Mouse (Mus musculus) ES-Bruce4 (cell line): ENCODE data around the gene Cdkal1. TPM values are rescaled to one million over a fixed set of nuclear protein-coding genes. Genes with fewer than 3 reads are reported as not detected.

Experiments used
- H3K27ac ChIP-seq: 2 replicates; pipeline ENCODE4 v1.5.1; 2012; ENCODE audit warnings: low read length, inconsistent platforms; ENCODE audit not compliant: insufficient read depth
- H3K27me3 ChIP-seq: 2 replicates; pipeline ENCODE4 v1.6.1; 2012; ENCODE audit warnings: mild to moderate bottlenecking, low read length, inconsistent platforms; ENCODE audit not compliant: control insufficient read depth, poor library complexity, insufficient read depth, severe bottlenecking
- H3K36me3 ChIP-seq: 2 replicates; pipeline ENCODE4 v1.6.1; 2012; ENCODE audit warnings: inconsistent platforms, mild to moderate bottlenecking, low read length, moderate library complexity; ENCODE audit not compliant: control insufficient read depth, poor library complexity, insufficient read depth, severe bottlenecking
- H3K4me1 ChIP-seq: one replicate; pipeline ENCODE4 v1.8.1; 2011; ENCODE audit warnings: low read length; ENCODE audit not compliant: control insufficient read depth, insufficient read depth
- H3K4me3 ChIP-seq: 2 replicates; pipeline ENCODE4 v1.5.1; 2011; ENCODE audit warnings: low read depth, mild to moderate bottlenecking, low read length
- H3K9ac ChIP-seq: 2 replicates; pipeline ENCODE4 v1.6.1; 2012; ENCODE audit warnings: low read depth, mild to moderate bottlenecking, inconsistent platforms; ENCODE audit not compliant: poor library complexity, severe bottlenecking
- H3K9me3 ChIP-seq: replicated peaks from 2 replicates; pipeline ENCODE4 v1.6.1; 2012; ENCODE audit warnings: mild to moderate bottlenecking, low read length, inconsistent platforms; ENCODE audit not compliant: control insufficient read depth, poor library complexity, insufficient read depth, severe bottlenecking
- CTCF ChIP-seq: IDR thresholded peaks from one replicate; pipeline ENCODE4 v1.8.1; 2011; ENCODE audit warnings: low read depth, low read length
- EP300 ChIP-seq: IDR thresholded peaks from 2 replicates; pipeline ENCODE4 v1.6.1; 2011; ENCODE audit warnings: low read depth, low read length; ENCODE audit not compliant: insufficient read depth
- POLR2A ChIP-seq: IDR thresholded peaks from one replicate; pipeline ENCODE4 v1.8.1; 2011; ENCODE audit warnings: low read length; ENCODE audit not compliant: insufficient read depth
- polyA plus RNA-seq: library from polyadenylated mRNA; stranded (reverse); fragments of >200 nt; gene quantifications from 2 replicates; pipeline ENCODE4 v1.2.4, GENCODE M21; 2011; ENCODE audit warnings: low read depth; ENCODE audit not compliant: missing spikeins, insufficient read depth, insufficient read length

Cdkal1 gene
- polyA plus RNA-seq, 1 experiment, result 43.4 TPM

GRCm38 (mm10) chr13:29292608-29293240, 562.8 kb downstream of the Cdkal1 start:
- no peaks in the 10 kb centered on the region for H3K4me1 ChIP-seq
- no peak overlapping the region for H3K27ac ChIP-seq

GRCm38 (mm10) chr13:29290569-29290968, 564.9 kb downstream of the Cdkal1 start:
- no peaks in the 10 kb centered on the region; the same call in 1 of the 2 replicates for H3K27me3 ChIP-seq
- no peaks in the 10 kb centered on the region for H3K36me3 ChIP-seq
- no peaks in the 10 kb centered on the region for H3K9me3 ChIP-seq
- no peak overlapping the region for H3K27ac ChIP-seq
- TF ChIP-seq CTCF (no peak), POLR2A (no peak), EP300 (no peak)
- no peak overlapping the region for H3K9ac ChIP-seq
- H3K4me1 ChIP-seq, result no peaks in the 10 kb centered on the region
- H3K4me3 ChIP-seq, result no peak overlapping the region

More at GRCm38 (mm10) chr13:29292608-29293240, 562.8 kb downstream of the Cdkal1 start:
- no peaks in the 10 kb centered on the region for H3K9me3 ChIP-seq
- H3K27me3 ChIP-seq, result no peaks in the 10 kb centered on the region; the same call in 1 of the 2 replicates
- H3K9ac ChIP-seq, result no peak overlapping the region
- no peak overlapping the region for H3K4me3 ChIP-seq
- no peaks in the 10 kb centered on the region for H3K36me3 ChIP-seq
- TF ChIP-seq CTCF (no peak), POLR2A (no peak), EP300 (no peak)

GRCm38 (mm10) chr13:29285058-29285457, 570.4 kb downstream of the Cdkal1 start:
- Histone ChIP-seq H3K27me3 (no peaks in the 10 kb centered on the region), H3K4me3 (no peak overlapping the region), H3K36me3 (no peaks in the 10 kb centered on the region), H3K9me3 (no peaks in the 10 kb centered on the region), H3K9ac (no peak overlapping the region), H3K27ac (no peak overlapping the region), H3K4me1 (no peaks in the 10 kb centered on the region)
- TF ChIP-seq EP300 (no peak), POLR2A (no peak), CTCF (no peak)

DNA sequence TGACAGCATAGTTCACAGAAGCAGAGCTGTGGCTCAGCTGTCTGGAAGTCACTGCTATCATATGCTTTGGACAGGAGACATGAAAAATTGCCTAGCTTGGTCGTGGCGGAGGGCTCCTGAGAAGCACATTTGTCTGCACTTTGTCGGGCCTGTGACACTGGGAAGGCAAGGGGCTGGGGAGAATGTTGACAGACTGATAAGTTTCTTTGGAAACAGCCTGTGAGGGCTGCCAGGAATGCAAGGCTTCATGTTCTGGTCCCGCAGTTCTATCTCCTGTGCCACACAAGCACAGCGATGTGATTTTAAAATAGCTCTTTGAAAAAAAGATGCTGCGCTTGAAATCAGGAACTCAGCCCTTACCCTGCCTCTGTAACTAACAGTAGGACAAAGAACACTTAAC, 573.9 kb downstream of the Cdkal1 start:
- TF ChIP-seq CTCF (no peak), EP300 (no peak), POLR2A (no peak)
- H3K27ac ChIP-seq, result no peak overlapping the region

GRCm38 (mm10) chr13:29278156-29278555, 577.3 kb downstream of the Cdkal1 start:
- no peaks in the 10 kb centered on the region; the same call in 1 of the 2 replicates for H3K9me3 ChIP-seq
- no peak overlapping the region for H3K9ac ChIP-seq
- peak overlapping the region; percentile 76 for H3K27ac ChIP-seq
- H3K27me3 ChIP-seq, result no peaks in the 10 kb centered on the region
- no peak for TF ChIP-seq POLR2A
- H3K4me1 ChIP-seq, result peaks cover 2% of the 10 kb centered on the region
- H3K36me3 ChIP-seq, result no peaks in the 10 kb centered on the region
- H3K4me3 ChIP-seq, result no peak overlapping the region

More for the DNA sequence above, 573.9 kb downstream of the Cdkal1 start:
- Histone ChIP-seq H3K36me3 (no peaks in the 10 kb centered on the region), H3K4me1 (peaks cover 2% of the 10 kb centered on the region), H3K4me3 (no peak overlapping the region), H3K9ac (no peak overlapping the region), H3K27me3 (no peaks in the 10 kb centered on the region), H3K9me3 (no peaks in the 10 kb centered on the region; the same call in 1 of the 2 replicates)

DNA sequence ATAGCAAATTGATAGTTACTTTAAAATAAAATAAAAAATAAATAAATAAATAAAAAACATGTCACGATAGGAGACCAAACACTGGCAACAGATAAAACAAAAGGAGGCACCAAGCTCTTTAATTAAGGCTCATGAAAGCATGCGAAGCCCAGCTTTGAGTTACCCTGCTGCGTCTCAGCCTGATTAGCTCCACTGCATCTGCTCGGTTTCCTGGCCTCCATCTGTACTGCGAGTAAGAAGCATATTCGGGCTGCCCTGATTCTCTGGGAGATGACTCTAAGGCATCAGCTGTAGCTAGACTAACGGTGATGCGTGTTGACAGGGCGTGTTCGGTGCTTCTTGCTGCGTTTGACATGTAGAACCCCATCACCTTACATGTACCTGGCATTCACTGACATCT, 581.2 kb downstream of the Cdkal1 start:
- Histone ChIP-seq H3K27ac (no peak overlapping the region), H3K4me3 (no peak overlapping the region), H3K27me3 (no peaks in the 10 kb centered on the region), H3K9ac (no peak overlapping the region), H3K36me3 (no peaks in the 10 kb centered on the region), H3K4me1 (peaks cover 2% of the 10 kb centered on the region), H3K9me3 (no peaks in the 10 kb centered on the region; the same call in 1 of the 2 replicates)
- TF ChIP-seq CTCF (no peak), EP300 (no peak), POLR2A (no peak)
